Mouse (Mus musculus) midbrain, embryonic 16.5 days (tissue): ENCODE data around the gene Guca1a. TPM values are rescaled to one million over a fixed set of nuclear protein-coding genes. Genes with fewer than 3 reads are reported as not detected.
A peak's percentile ranks its signal among the peaks of the same experiment; 100 is the strongest.

ENCODE experiments used
- ATAC-seq: fragments of 200-750 bp; cut with Nextera tagmentation; 2 replicates; pipeline ENCODE4 v1.8.0; 2017; ENCODE audit warnings: moderate TSS enrichment
- H3K27ac ChIP-seq: fragments of 300-500 bp; sonication (generic); 2 replicates; pipeline ENCODE4 v1.5.1; 2014; ENCODE audit warnings: mild to moderate bottlenecking, low read length, mixed read lengths
- H3K27me3 ChIP-seq: fragments of 300-500 bp; sonication (generic); 2 replicates; pipeline ENCODE4 v1.6.1; 2014; ENCODE audit warnings: low read depth, low read length, mixed read lengths; ENCODE audit not compliant: control insufficient read depth, insufficient read depth
- H3K36me3 ChIP-seq: fragments of 300-500 bp; sonication (generic); 2 replicates; pipeline ENCODE4 v1.6.1; 2014; ENCODE audit warnings: mild to moderate bottlenecking, low read length, moderate library complexity, mixed read lengths; ENCODE audit not compliant: control insufficient read depth, insufficient read depth
- H3K4me1 ChIP-seq: fragments of 300-500 bp; sonication (generic); 2 replicates; pipeline ENCODE4 v1.6.1; 2014; ENCODE audit warnings: mild to moderate bottlenecking, low read length, mixed read lengths; ENCODE audit not compliant: control insufficient read depth, insufficient read depth
- H3K4me2 ChIP-seq: fragments of 300-500 bp; sonication (generic); 2 replicates; pipeline ENCODE4 v1.6.1; 2014; ENCODE audit warnings: mild to moderate bottlenecking, low read length, mixed read lengths
- H3K4me3 ChIP-seq: fragments of 300-500 bp; sonication (generic); 2 replicates; pipeline ENCODE4 v1.5.1; 2014; ENCODE audit warnings: low read depth, mild to moderate bottlenecking, low read length, moderate library complexity, mixed read lengths
- H3K9ac ChIP-seq: fragments of 300-500 bp; sonication (generic); 2 replicates; pipeline ENCODE4 v1.6.1; 2014; ENCODE audit warnings: low read depth, low read length, mixed read lengths
- H3K9me3 ChIP-seq: fragments of 300-500 bp; sonication (generic); replicated peaks from 2 replicates; pipeline ENCODE4 v1.6.1; 2014; ENCODE audit warnings: mild to moderate bottlenecking, low read length, mixed read lengths; ENCODE audit not compliant: control insufficient read depth, poor library complexity, severe bottlenecking
- WGBS: fragments of 180-500 bp; shearing (Covaris S2); extraction: QIAGEN DNeasy Blood & Tissue Kit; methylation state at CpG from one replicate; pipeline ENCODE4 v1.1.7; 2014; 5-methylcytosine and 5-hydroxymethylcytosine counted together
- polyA plus RNA-seq: library from polyadenylated mRNA; unstranded; fragments of >200 nt; fragmentation: Nextera tagmentation; extraction: Ambion mirVana; gene quantifications from 2 replicates; pipeline ENCODE4 v1.2.1, GENCODE M21; 2015

The Guca1a gene
- polyA plus RNA-seq, 1 experiment from 2014 or later, result 0.29 TPM

DNA sequence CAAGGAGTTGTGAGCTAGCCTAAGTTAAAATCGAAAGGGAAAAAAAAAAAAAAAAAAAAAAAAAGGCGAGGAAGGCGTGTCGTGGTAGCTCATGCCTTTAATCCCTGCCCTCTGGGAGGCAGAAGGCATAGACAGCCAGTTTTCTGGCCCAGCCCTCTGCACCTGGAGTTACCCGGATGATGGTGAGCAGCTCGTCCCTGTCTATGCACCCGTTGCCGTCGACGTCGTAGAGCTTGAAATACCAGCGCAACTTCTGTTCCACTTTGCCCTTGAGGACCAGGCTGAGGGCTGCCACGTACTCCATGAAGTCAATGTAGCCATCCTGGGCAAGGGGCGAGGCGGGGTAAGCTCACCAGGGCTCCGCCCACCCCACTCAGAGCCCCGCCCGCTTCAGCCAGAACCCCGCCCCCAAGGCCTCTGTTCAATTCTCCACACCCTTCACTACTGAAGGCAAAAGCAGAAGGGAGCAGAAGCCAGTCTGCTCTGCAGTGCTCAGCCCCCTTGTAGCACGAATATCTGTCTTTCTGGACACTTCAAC is 4.9 kb downstream of the Guca1a start:
- WGBS, result 4% methylated on average over 17 of the region's 20 CpGs
- peak overlapping the region; percentile 18 for H3K4me3 ChIP-seq
- H3K27me3 ChIP-seq, result peaks cover 19% of the 10 kb centered on the region
- H3K9me3 ChIP-seq, result no peaks in the 10 kb centered on the region
- H3K4me1 ChIP-seq, result peaks cover 4% of the 10 kb centered on the region; the same call in 1 of the 2 replicates
- H3K27ac ChIP-seq, result no peak overlapping the region
- ATAC-seq, result peak; percentile 39; the same call in 1 of the 2 replicates
- H3K36me3 ChIP-seq, result no peaks in the 10 kb centered on the region
- H3K4me2 ChIP-seq, result peak overlapping the region; percentile 45
- H3K9ac ChIP-seq, result no peak overlapping the region

GRCm38 (mm10) chr17:47394223-47394869 is 6.0 kb downstream of the Guca1a start:
- no peak overlapping the region for H3K9ac ChIP-seq
- no peaks in the 10 kb centered on the region for H3K36me3 ChIP-seq
- H3K4me3 ChIP-seq, result peak overlapping the region; percentile 22; the same call in 1 of the 2 replicates
- WGBS, result 23% methylated on average over 22 of the region's 24 CpGs
- peaks cover 4% of the 10 kb centered on the region; the same call in 1 of the 2 replicates for H3K4me1 ChIP-seq
- no peak for ATAC-seq
- no peaks in the 10 kb centered on the region for H3K9me3 ChIP-seq
- no peak overlapping the region for H3K27ac ChIP-seq
- peak overlapping the region; percentile 45; the same call in 1 of the 2 replicates for H3K4me2 ChIP-seq
- H3K27me3 ChIP-seq, result peaks cover 19% of the 10 kb centered on the region

GRCm38 (mm10) chr17:47386649-47387048 is 13.7 kb downstream of the Guca1a start:
- Histone ChIP-seq H3K36me3 (no peaks in the 10 kb centered on the region), H3K27me3 (no peaks in the 10 kb centered on the region), H3K4me2 (no peak overlapping the region), H3K4me3 (no peak overlapping the region), H3K27ac (no peak overlapping the region), H3K9me3 (no peaks in the 10 kb centered on the region), H3K4me1 (no peaks in the 10 kb centered on the region), H3K9ac (no peak overlapping the region)
- no peak for ATAC-seq
- 59% methylated on average over 4 of the region's 4 CpGs for WGBS

DNA sequence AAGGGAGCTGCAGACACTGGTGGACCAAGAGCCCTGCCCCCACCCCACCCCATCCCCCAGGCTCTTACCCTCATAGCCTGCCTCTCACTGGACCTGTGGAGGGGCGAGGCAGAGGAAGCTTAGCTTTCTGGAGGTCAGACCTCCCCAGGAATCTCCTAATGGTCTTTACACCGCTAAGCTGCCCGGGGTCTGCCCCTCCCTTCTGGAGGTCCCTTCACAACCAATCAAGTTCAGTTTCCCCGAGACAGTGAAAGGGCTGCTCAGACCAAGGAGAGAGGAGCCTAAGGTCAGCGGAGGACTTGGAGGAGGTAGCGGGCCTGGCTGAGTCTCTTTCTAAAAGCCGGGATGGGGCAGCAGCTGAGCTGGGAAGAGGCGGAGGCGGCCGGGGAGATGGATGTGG is 15.2 kb downstream of the Guca1a start, which contains the start of gene Guca1b:
TSS of gene Guca1b (plus strand) at position 249 of the 400 bp plus-strand sequence.
- H3K27me3 ChIP-seq, result no peaks in the 10 kb centered on the region
- H3K4me2 ChIP-seq, result no peak within 1 kb of the TSS
- H3K4me3 ChIP-seq, result no peak within 1 kb of the TSS
- no peak for ATAC-seq
- 27% methylated on average over 10 of the region's 10 CpGs for WGBS
- H3K4me1 ChIP-seq, result no peaks in the 10 kb centered on the region
- no peak within 1 kb of the TSS for H3K9ac ChIP-seq
- H3K27ac ChIP-seq, result no peak within 1 kb of the TSS
- no peaks in the 10 kb centered on the region for H3K36me3 ChIP-seq
- H3K9me3 ChIP-seq, result no peaks in the 10 kb centered on the region

DNA sequence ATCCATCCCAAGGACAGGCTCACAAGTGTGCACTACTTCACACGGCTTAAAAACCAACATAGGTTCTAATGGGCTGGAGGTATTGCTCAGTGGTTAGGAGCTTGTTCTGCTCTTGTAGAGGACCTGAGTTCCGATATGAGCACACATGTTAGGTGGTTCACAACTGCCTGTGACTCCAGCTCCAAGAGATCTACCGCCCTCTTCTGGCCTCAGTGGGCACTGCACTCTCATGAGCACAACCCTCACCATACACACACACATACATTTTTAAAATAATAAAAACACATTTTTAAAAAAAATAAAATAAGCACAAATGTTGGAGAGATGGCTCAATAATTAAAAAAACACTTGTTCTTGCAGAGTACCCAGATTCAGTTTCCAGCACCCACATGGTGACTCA is 16.3 kb downstream of the Guca1a start:
- 92% methylated on average over 3 of the region's 3 CpGs for WGBS
- Histone ChIP-seq H3K36me3 (peaks cover 8% of the 10 kb centered on the region; the same call in 1 of the 2 replicates), H3K4me3 (no peak overlapping the region), H3K9me3 (no peaks in the 10 kb centered on the region), H3K27ac (no peak overlapping the region), H3K4me1 (no peaks in the 10 kb centered on the region), H3K27me3 (no peaks in the 10 kb centered on the region), H3K4me2 (no peak overlapping the region), H3K9ac (no peak overlapping the region)
- ATAC-seq, result no peak

GRCm38 (mm10) chr17:47383266-47383665 is 17.1 kb downstream of the Guca1a start:
- H3K36me3 ChIP-seq, result peaks cover 13% of the 10 kb centered on the region; the same call in 1 of the 2 replicates
- ATAC-seq, result no peak
- H3K27me3 ChIP-seq, result no peaks in the 10 kb centered on the region
- 94% methylated on average over 4 of the region's 4 CpGs for WGBS
- no peak overlapping the region for H3K4me3 ChIP-seq
- no peaks in the 10 kb centered on the region for H3K4me1 ChIP-seq
- no peak overlapping the region for H3K9ac ChIP-seq
- no peak overlapping the region for H3K4me2 ChIP-seq
- H3K27ac ChIP-seq, result no peak overlapping the region
- H3K9me3 ChIP-seq, result no peaks in the 10 kb centered on the region

- Histone ChIP-seq H3K9ac (no peak overlapping the region; the same call in 1 of the 2 replicates), H3K4me2 (no peak overlapping the region), H3K36me3 (peaks cover 18% of the 10 kb centered on the region; the same call in 1 of the 2 replicates), H3K9me3 (no peaks in the 10 kb centered on the region), H3K27me3 (no peaks in the 10 kb centered on the region), H3K4me3 (no peak overlapping the region), H3K4me1 (no peaks in the 10 kb centered on the region), H3K27ac (no peak overlapping the region)
- ATAC-seq, result no peak
- WGBS, result 45% methylated on average over 11 of the region's 11 CpGs
Observed at GRCm38 (mm10) chr17:47381917-47382316, 18.5 kb downstream of the Guca1a start.

GRCm38 (mm10) chr17:47378133-47378532 is 22.3 kb downstream of the Guca1a start:
- no peak overlapping the region for H3K4me3 ChIP-seq
- peaks cover 29% of the 10 kb centered on the region for H3K36me3 ChIP-seq
- no peak overlapping the region for H3K9ac ChIP-seq
- H3K27me3 ChIP-seq, result no peaks in the 10 kb centered on the region
- no peaks in the 10 kb centered on the region for H3K4me1 ChIP-seq
- H3K27ac ChIP-seq, result no peak overlapping the region
- no peak for ATAC-seq
- no peak overlapping the region for H3K4me2 ChIP-seq
- WGBS, result 84% methylated on average over 15 of the region's 15 CpGs
- no peaks in the 10 kb centered on the region for H3K9me3 ChIP-seq

GRCm38 (mm10) chr17:47376779-47377280 is 23.6 kb downstream of the Guca1a start:
- Histone ChIP-seq H3K4me2 (no peak overlapping the region), H3K9ac (no peak overlapping the region), H3K4me1 (no peaks in the 10 kb centered on the region; the same call in 1 of the 2 replicates), H3K4me3 (no peak overlapping the region), H3K27me3 (no peaks in the 10 kb centered on the region), H3K9me3 (no peaks in the 10 kb centered on the region), H3K36me3 (peaks cover 29% of the 10 kb centered on the region), H3K27ac (no peak overlapping the region)
- no peak for ATAC-seq
- WGBS, result 89% methylated on average over 6 of the region's 6 CpGs
